Mouse (Mus musculus) embryo, embryonic 11 days (tissue): ENCODE data around the gene B3glct.

Source experiments
- DNase-seq: peaks from one replicate; pipeline ENCODE4 v3.0.0-alpha.2; 2015

The B3glct gene

GRCm38 (mm10) chr5:149753073-149753472 lies 75.0 kb downstream of the B3glct start:
- no peak for DNase-seq

GRCm38 (mm10) chr5:149767116-149767515 lies 89.1 kb downstream of the B3glct start:
- peak; percentile 28 for DNase-seq

GRCm38 (mm10) chr5:149767651-149768301 lies 89.7 kb downstream of the B3glct start:
- DNase-seq, result peak; percentile 16

GRCm38 (mm10) chr5:149769666-149770065 lies 91.6 kb downstream of the B3glct start:
- no peak for DNase-seq

- DNase-seq, result no peak
Observed at GRCm38 (mm10) chr5:149776038-149776437, 98.0 kb downstream of the B3glct start.

- no peak for DNase-seq
Observed at GRCm38 (mm10) chr5:149779740-149780139, 101.7 kb downstream of the B3glct start.

- DNase-seq, result no peak
Observed at GRCm38 (mm10) chr5:149780411-149780810, 102.4 kb downstream of the B3glct start.

- DNase-seq, result peak; percentile 64
Observed at GRCm38 (mm10) chr5:149790087-149790486, 112.1 kb downstream of the B3glct start.

- no peak for DNase-seq
Observed at GRCm38 (mm10) chr5:149810071-149810470, 132.0 kb downstream of the B3glct start.

GRCm38 (mm10) chr5:149811835-149812234 lies 133.8 kb downstream of the B3glct start:
- no peak for DNase-seq
